Mouse (Mus musculus) activated CD4-positive, CD25-positive, alpha-beta regulatory T cell, adult 4 months (primary cell): Measurements from ENCODE around the gene Gsn. TPM values are rescaled to one million over a fixed set of nuclear protein-coding genes. Genes with fewer than 3 reads are reported as not detected.

Experiments used
- ATAC-seq: one replicate; pipeline ENCODE4 v1.8.0; 2017
- polyA plus RNA-seq, 2 experiments: library from polyadenylated mRNA; unstranded; fragments of 100-300 nt; shearing (Covaris generic); gene quantifications; one replicate each; pipeline ENCODE4 v1.2.1; 2017

Gsn gene
- polyA plus RNA-seq, 2 experiments from 2014 or later: 27.2 to 28.3 TPM

GRCm38 (mm10) chr2:35328064-35328792 is 72.0 kb downstream of the Gsn start:
- no peak for ATAC-seq

- ATAC-seq: no peak
Measured at GRCm38 (mm10) chr2:35329061-35329460, 72.9 kb downstream of the Gsn start.

- no peak for ATAC-seq
Measured at GRCm38 (mm10) chr2:35331205-35331604, 75.0 kb downstream of the Gsn start.

- no peak for ATAC-seq
Measured at GRCm38 (mm10) chr2:35333670-35334069, 77.5 kb downstream of the Gsn start.

GRCm38 (mm10) chr2:35335620-35336019 is 79.4 kb downstream of the Gsn start:
- ATAC-seq: no peak

- ATAC-seq: peak; percentile 96
Measured at GRCm38 (mm10) chr2:35336388-35337280, 80.5 kb downstream of the Gsn start, which contains the start of gene Stom. Gene Stom, minus strand, starts transcription at chr2:35336976.

GRCm38 (mm10) chr2:35337419-35337818 is 81.2 kb downstream of the Gsn start:
- no peak for ATAC-seq

GRCm38 (mm10) chr2:35338036-35338435 is 81.9 kb downstream of the Gsn start:
- ATAC-seq: no peak

GRCm38 (mm10) chr2:35338707-35339106 is 82.5 kb downstream of the Gsn start:
- ATAC-seq: no peak

GRCm38 (mm10) chr2:35342605-35343004 is 86.4 kb downstream of the Gsn start:
- no peak for ATAC-seq

GRCm38 (mm10) chr2:35345984-35346383 is 89.8 kb downstream of the Gsn start:
- no peak for ATAC-seq

GRCm38 (mm10) chr2:35349184-35349583 is 93.0 kb downstream of the Gsn start:
- peak; percentile 32 for ATAC-seq

Other genes with a start within 250 kb of the Gsn start
- under 1 TPM; 0.09 to 0.17 TPM for gene Hc, start 194.9 kb upstream of the Gsn start, polyA plus RNA-seq
- under 1 TPM in 1 of 2 experiments, not detected in 1; 0.78 TPM for gene AI182371, start 154.8 kb upstream of the Gsn start, polyA plus RNA-seq
- 100 to 1,000 TPM; 139 to 153 TPM for gene Cntrl, start 146.9 kb upstream of the Gsn start, polyA plus RNA-seq
- gene Rab14, start 55.3 kb upstream of the Gsn start, polyA plus RNA-seq: 100 to 1,000 TPM in 1 of 2 experiments, 10 to 100 TPM in 1; 90.7 to 129 TPM
- gene Stom, start 80.6 kb downstream of the Gsn start, polyA plus RNA-seq: 1 to 10 TPM; 2.7 to 4.0 TPM
- gene 4930568D16Rik, start 111.3 kb downstream of the Gsn start, polyA plus RNA-seq: not detected
- gene 4930402F06Rik, start 140.8 kb downstream of the Gsn start, polyA plus RNA-seq: not detected
- gene Ggta1, start 206.9 kb downstream of the Gsn start, polyA plus RNA-seq: 10 to 100 TPM; 19.3 to 23.3 TPM